Mouse (Mus musculus) small intestine, adult 10 weeks (tissue): ENCODE results near the gene Slu7. TPM values are rescaled to one million over a fixed set of nuclear protein-coding genes. Genes with fewer than 3 reads are reported as not detected.

Source experiments
- polyA plus RNA-seq: library from polyadenylated mRNA; stranded (reverse); fragments of 350-450 nt; fragmentation: Illumina TruSeq; extraction: RNeasy Lipid Tissue Mini Kit (QIAGEN cat#74804); gene quantifications from one replicate; pipeline ENCODE4 v1.2.3, GENCODE M21; 2014; ENCODE audit warnings: low replicate concordance

Slu7 gene
- polyA plus RNA-seq: 99.2 TPM

DNA sequence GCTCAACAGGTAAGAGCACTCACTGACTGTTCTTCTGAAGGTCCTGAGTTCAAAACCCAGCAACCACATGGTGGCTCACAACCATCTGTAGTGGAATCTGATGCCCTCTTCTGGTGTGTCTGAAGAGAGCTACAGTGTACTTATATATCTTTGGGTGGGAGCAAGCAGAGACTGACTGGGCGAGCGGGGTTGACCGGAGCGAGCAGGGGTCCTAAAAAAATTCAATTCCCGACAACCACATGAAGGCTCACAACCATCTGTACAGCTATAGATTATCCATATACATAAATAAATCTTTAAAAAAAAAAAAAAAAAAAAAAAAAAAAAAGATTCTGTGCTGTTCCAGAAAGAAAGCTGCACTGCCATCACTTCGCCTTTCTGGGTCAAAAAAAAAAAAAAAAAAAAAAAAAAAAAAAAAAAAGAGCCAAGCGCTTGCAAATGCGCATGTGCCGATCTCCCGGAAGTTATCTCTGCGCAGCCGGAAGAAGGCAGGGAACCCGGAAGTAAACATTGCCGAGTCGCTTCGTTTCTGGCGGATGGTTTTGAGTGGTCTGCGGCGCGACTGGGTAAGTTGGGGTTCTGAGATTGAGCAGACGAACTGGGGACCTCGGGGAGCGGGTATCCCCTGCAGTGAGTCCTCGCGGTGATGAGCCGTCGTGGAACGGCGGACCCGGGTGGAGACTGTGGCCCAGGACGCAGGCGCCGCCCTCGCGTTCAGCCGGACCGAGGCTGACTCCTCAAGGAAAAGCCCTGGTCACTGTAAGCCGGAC, at the start of gene Slu7:
Gene Slu7, plus strand, starts transcription at position 491 of the 770 bp plus-strand sequence.

DNA sequence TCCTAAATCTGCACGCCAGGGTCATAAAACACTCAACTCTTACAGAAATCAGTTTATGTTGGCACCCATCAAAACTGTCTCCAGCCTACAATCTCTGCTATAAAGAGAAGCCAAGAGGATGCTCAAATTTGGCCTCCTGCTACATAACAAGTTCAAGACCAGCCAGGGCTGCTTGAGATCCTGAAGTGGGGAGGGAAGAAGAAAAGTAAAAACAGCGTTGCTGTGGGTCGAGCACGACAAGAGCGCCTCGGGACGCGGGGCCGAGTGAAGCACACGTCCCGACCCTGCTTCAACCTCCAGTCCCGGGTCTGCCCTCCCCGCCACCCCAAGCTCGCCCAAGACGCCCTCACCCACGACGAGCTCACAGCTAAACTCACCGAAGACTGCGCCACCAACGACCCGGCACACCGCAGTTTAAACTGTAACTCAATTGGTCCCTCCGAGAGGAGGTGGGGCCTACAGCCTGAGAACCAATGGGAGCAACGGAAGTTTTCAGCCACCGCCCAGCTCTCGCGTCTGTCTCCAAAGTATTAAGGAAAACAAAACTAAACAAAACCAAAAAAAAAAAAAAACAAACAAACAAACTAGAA, 7.6 kb upstream of the Slu7 start, which contains the start of gene Pttg1:
Gene Pttg1, minus strand, starts transcription at position 428 of the 590 bp plus-strand sequence.

DNA sequence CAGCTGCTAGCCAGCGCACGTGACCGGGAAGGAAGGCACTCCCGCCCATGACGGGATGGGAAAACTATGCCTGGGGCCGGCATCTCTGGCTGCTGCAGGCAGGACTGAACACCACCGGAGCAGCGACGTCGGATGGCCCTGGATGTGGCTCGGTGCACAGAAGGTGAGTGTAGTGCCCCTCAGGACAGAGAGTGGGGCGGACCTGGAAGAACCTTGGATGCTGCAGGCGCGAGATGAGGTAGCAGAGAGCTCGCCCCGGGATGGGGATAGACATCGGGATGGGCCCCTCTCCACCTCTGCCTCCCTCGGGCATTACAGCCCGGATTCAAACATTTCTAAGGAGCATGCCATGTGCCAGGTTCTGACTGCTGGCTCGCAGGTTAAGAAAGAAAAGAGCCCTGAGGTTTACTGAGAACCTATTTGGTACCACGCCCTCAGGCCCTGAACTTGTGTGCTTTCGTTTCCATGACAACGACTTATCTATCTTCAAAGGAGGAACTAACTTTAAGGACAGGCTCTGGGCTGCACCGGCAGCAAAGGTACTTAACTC, 40.8 kb downstream of the Slu7 start, which contains the start of gene C1qtnf2:
Gene C1qtnf2, plus strand, starts transcription at position 52 of the 550 bp plus-strand sequence.

Other genes starting within 250 kb of the Slu7 start
- 19.0 TPM for gene Pttg1, start 7.5 kb upstream of the Slu7 start, polyA plus RNA-seq
- gene C1qtnf2, start 40.5 kb downstream of the Slu7 start, polyA plus RNA-seq: not detected
- 4.2 TPM for gene Ccnjl, start 95.0 kb downstream of the Slu7 start, polyA plus RNA-seq
- 0.26 TPM for gene 4933415A04Rik, start 153.3 kb downstream of the Slu7 start, polyA plus RNA-seq
- not detected for gene Fabp6, start 167.8 kb downstream of the Slu7 start, polyA plus RNA-seq
- 41.0 TPM for gene Pwwp2a, start 248.3 kb downstream of the Slu7 start, polyA plus RNA-seq